In genomic region chr3:114954904-114955303, GRCm38 (mm10) we compare ENCODE assay signal across 36 mouse cellular contexts. TPM values are rescaled to one million over a fixed set of nuclear protein-coding genes. Genes with fewer than 3 reads are reported as not detected.
"Had no signal": no experiment of that assay in that cellular context is flagged by ENCODE, and none has a peak within 500 bp of the region (broad histone marks: within the 10 kb centered on the region; RNA-seq: fewer than 3 reads in every experiment).

No protein-coding gene starts in this region.

- ATAC-seq: liver, embryonic 12.5 days; liver, postnatal 0 days; lung, postnatal 0 days; midbrain, embryonic 13.5 days; midbrain, embryonic 15.5 days; midbrain, embryonic 16.5 days had no signal

- H3K9me3 ChIP-seq: limb, embryonic 10.5 days; limb, embryonic 12.5 days; limb, embryonic 13.5 days; limb, embryonic 15.5 days; liver, embryonic 12.5 days; liver, embryonic 13.5 days; liver, embryonic 15.5 days; lung, embryonic 15.5 days; megakaryocyte, embryonic 14.5 days; midbrain, embryonic 10.5 days; midbrain, embryonic 12.5 days; midbrain, embryonic 13.5 days; midbrain, embryonic 15.5 days had no signal

- H3K9ac ChIP-seq: limb, embryonic 12.5 days; limb, embryonic 13.5 days; limb, embryonic 15.5 days; liver, embryonic 12.5 days; liver, embryonic 13.5 days; liver, embryonic 14.5 days; liver, embryonic 15.5 days; liver, postnatal 0 days; lung, embryonic 14.5 days; lung, embryonic 15.5 days; midbrain, embryonic 12.5 days; midbrain, embryonic 13.5 days; midbrain, embryonic 15.5 days had no signal

- H3K27ac ChIP-seq: limb, embryonic 10.5 days; limb, embryonic 12.5 days; limb, embryonic 13.5 days; limb, embryonic 15.5 days; liver, embryonic 12.5 days; liver, embryonic 13.5 days; liver, embryonic 14.5 days; liver, embryonic 15.5 days; lung, embryonic 15.5 days; macrophage; midbrain, embryonic 10.5 days; midbrain, embryonic 12.5 days; midbrain, embryonic 13.5 days; midbrain, embryonic 15.5 days had no signal

- H3K27me3 ChIP-seq: limb, embryonic 12.5 days; limb, embryonic 13.5 days; limb, embryonic 15.5 days; liver, embryonic 12.5 days; liver, embryonic 13.5 days; liver, embryonic 15.5 days; lung, embryonic 15.5 days; megakaryocyte, embryonic 14.5 days; midbrain, embryonic 12.5 days; midbrain, embryonic 13.5 days; midbrain, embryonic 15.5 days had no signal

- H3K4me1 ChIP-seq: limb, embryonic 10.5 days; limb, embryonic 12.5 days; limb, embryonic 13.5 days; limb, embryonic 15.5 days; liver, embryonic 12.5 days; liver, embryonic 13.5 days; liver, embryonic 15.5 days; lung, embryonic 15.5 days; megakaryocyte, embryonic 14.5 days; midbrain, embryonic 12.5 days; midbrain, embryonic 15.5 days had no signal

- DNase-seq: left cerebral cortex, postnatal 4 days; liver; liver, embryonic 13.5 days; liver, postnatal 0 days; lung, adult 18-20 months; lung, adult 2 months; lung, embryonic 14.5 days; lung, postnatal 10 days; lung, postnatal 14 days; lung, postnatal 36 days; lung, postnatal 4 days; midbrain, embryonic 14.5 days had no signal

- H3K4me2 ChIP-seq: limb, embryonic 12.5 days; limb, embryonic 13.5 days; limb, embryonic 15.5 days; liver, embryonic 11.5 days; liver, embryonic 12.5 days; liver, embryonic 13.5 days; liver, embryonic 15.5 days; lung, embryonic 14.5 days; lung, embryonic 15.5 days; midbrain, embryonic 11.5 days; midbrain, embryonic 12.5 days; midbrain, embryonic 13.5 days; midbrain, embryonic 15.5 days had no signal

- H3K4me3 ChIP-seq: limb, embryonic 10.5 days; limb, embryonic 12.5 days; limb, embryonic 13.5 days; limb, embryonic 15.5 days; liver, embryonic 12.5 days; liver, embryonic 13.5 days; liver, embryonic 15.5 days; lung, embryonic 15.5 days; megakaryocyte, embryonic 14.5 days; midbrain, embryonic 10.5 days; midbrain, embryonic 12.5 days; midbrain, embryonic 13.5 days; midbrain, embryonic 15.5 days; myocyte had no signal

- H3K36me3 ChIP-seq: limb, embryonic 10.5 days; limb, embryonic 12.5 days; limb, embryonic 13.5 days; limb, embryonic 15.5 days; liver, embryonic 12.5 days; liver, embryonic 13.5 days; liver, embryonic 15.5 days; lung, embryonic 15.5 days; midbrain, embryonic 10.5 days; midbrain, embryonic 12.5 days; midbrain, embryonic 13.5 days; midbrain, embryonic 15.5 days had no signal

RNA-seq across cellular contexts. Expression of gene Olfm3, which starts 51.0 kb away (rescaled TPM):
- total RNA-seq: megakaryocyte progenitor cell, adult 5-6 weeks; megakaryocyte, adult 5-6 weeks; megakaryocyte-erythroid progenitor cell, adult 5-6 weeks; monocyte, adult 5-6 weeks had no signal
- polyA plus RNA-seq: limb, embryonic 11.5 days; limb, embryonic 12.5 days; liver, embryonic 12.5 days; liver, embryonic 13.5 days; liver, embryonic 14.5 days; liver, embryonic 15.5 days; liver, postnatal 0 days; lung, adult 2 months; lung, embryonic 14.5 days; lung, postnatal 0 days; macrophage; myocyte had no signal
